In genomic region chr4:133235415-133235814, GRCm38 (mm10) we compare ENCODE assay signal across 31 mouse cellular contexts. TPM values are rescaled to one million over a fixed set of nuclear protein-coding genes. Genes with fewer than 3 reads are reported as not detected.
DNase-seq lines count a peak whose midpoint lies in the region; ATAC-seq and TF ChIP-seq lines count a peak whose summit lies in the region.
"Had no signal": no experiment of that assay in that cellular context is flagged by ENCODE, and none has a peak within 500 bp of the region (broad histone marks: within the 10 kb centered on the region; RNA-seq: fewer than 3 reads in every experiment).

No protein-coding gene starts in this region.

- DNase-seq in heart, adult 11 months, result peak; percentile 86
- DNase-seq in kidney, postnatal 0 days (ENCODE audit: low spot score), result no peak
- no peak for DNase-seq in kidney, postnatal 36 days
- no peak for DNase-seq in liver, postnatal 0 days
- no peak for DNase-seq in liver, embryonic 11.5 days (ENCODE audit: low spot score)
- peak; percentile 37 for DNase-seq in MEL (ENCODE audit: low read depth, low spot score)
- DNase-seq: adrenal gland, adult 8-10 months; adrenal gland, postnatal 25 days; cerebellum, adult 11-12 months; cerebellum, adult 8-10 months; cerebellum, postnatal 10 days; cerebellum, postnatal 36 days; embryo, embryonic 11 days; gastrocnemius, adult 2 months; gastrocnemius, postnatal 14 days; heart, adult 18-20 months; heart, postnatal 36 days had no signal

- H3K36me3 ChIP-seq in heart, embryonic 12.5 days, result no peaks in the 10 kb centered on the region
- no peaks in the 10 kb centered on the region for H3K36me3 ChIP-seq in kidney, postnatal 0 days (ENCODE audit: insufficient read depth, low read length)
- H3K36me3 ChIP-seq in liver, postnatal 0 days (replicated peaks; ENCODE audit: insufficient read depth, low read length), result no peaks in the 10 kb centered on the region
- no peaks in the 10 kb centered on the region for H3K36me3 ChIP-seq in liver, embryonic 11.5 days (ENCODE audit: control insufficient read depth, insufficient read depth, low read length)
- H3K36me3 ChIP-seq in MEL (ENCODE audit: control insufficient read depth in 1 of 2, insufficient read depth in 2 of 2, low read length in 2 of 2), result peaks cover 0 to 13% of the 10 kb centered on the region in 2 experiments; a peak in 2 of 4 replicates
- H3K36me3 ChIP-seq in midbrain, embryonic 13.5 days, result no peaks in the 10 kb centered on the region
- H3K36me3 ChIP-seq: embryonic facial prominence, embryonic 10.5 days; embryonic facial prominence, embryonic 13.5 days; heart, embryonic 10.5 days; hindbrain, embryonic 10.5 days; hindbrain, embryonic 13.5 days had no signal

- TF ChIP-seq CTCF in kidney, postnatal 0 days (IDR thresholded peaks at IDR 0.05; ENCODE audit: low read depth), result peak; percentile 12; the same call in 1 of the 2 replicates
- TF ChIP-seq CTCF in liver, postnatal 0 days (IDR thresholded peaks at IDR 0.05; ENCODE audit: low read depth), result peak; percentile 35
- TF ChIP-seq CTCF in MEL (IDR thresholded peaks at IDR 0.05 in 2 of 3, conservative IDR thresholded peaks at IDR 0.05 in 1 of 3; ENCODE audit: control insufficient read depth in 1 of 3, insufficient read depth in 1 of 3, low read depth in 2 of 3, low read length in 3 of 3, poor library complexity in 1 of 3, severe bottlenecking in 1 of 3), result peak in 2 of 3 experiments; percentile 20 to 27; a peak in 1 of 6 replicates

- no peak for TF ChIP-seq EP300 in liver, postnatal 0 days (IDR thresholded peaks at IDR 0.05; ENCODE audit: low read depth)
- TF ChIP-seq EP300 in MEL (IDR thresholded peaks at IDR 0.05; ENCODE audit: low read depth in 1 of 2, low read length in 2 of 2), result no peak

- no peak overlapping the region for H3K27ac ChIP-seq in heart, embryonic 12.5 days (ENCODE audit: poor library complexity, severe bottlenecking)
- no peak overlapping the region for H3K27ac ChIP-seq in kidney, postnatal 0 days
- no peak overlapping the region for H3K27ac ChIP-seq in liver, postnatal 0 days (ENCODE audit: low read depth)
- H3K27ac ChIP-seq in liver, embryonic 11.5 days (ENCODE audit: low read depth, low read length), result no peak overlapping the region
- no peak overlapping the region for H3K27ac ChIP-seq in MEL (ENCODE audit: control insufficient read depth, low read depth, low read length)
- H3K27ac ChIP-seq in midbrain, embryonic 13.5 days, result no peak overlapping the region
- H3K27ac ChIP-seq: embryonic facial prominence, embryonic 10.5 days; embryonic facial prominence, embryonic 13.5 days; forebrain, embryonic 13.5 days; gastrocnemius, adult 2 months; heart, embryonic 10.5 days; hindbrain, embryonic 10.5 days; hindbrain, embryonic 13.5 days had no signal

- ATAC-seq in heart, embryonic 12.5 days (ENCODE audit: insufficient number of reproducible peaks, low FRiP score), result no peak
- no peak for ATAC-seq in kidney, postnatal 0 days (replicated peaks; ENCODE audit: low FRiP score, low read depth)
- ATAC-seq in liver, postnatal 0 days, result no peak
- ATAC-seq in liver, embryonic 11.5 days (replicated peaks; ENCODE audit: low FRiP score), result no peak
- no peak for ATAC-seq in midbrain, embryonic 13.5 days
- ATAC-seq: activated CD4-positive, CD25-positive, alpha-beta regulatory T cell, adult 4 months; CD4-positive, CD25-positive, alpha-beta regulatory T cell, adult 4 months; forebrain, embryonic 13.5 days; forebrain, embryonic 16.5 days; hindbrain, embryonic 16.5 days had no signal

- no peak overlapping the region for H3K4me3 ChIP-seq in heart, embryonic 12.5 days
- no peak overlapping the region for H3K4me3 ChIP-seq in kidney, postnatal 0 days (replicated peaks; ENCODE audit: low read depth, low read length)
- no peak overlapping the region for H3K4me3 ChIP-seq in liver, postnatal 0 days (ENCODE audit: low read depth, low read length)
- no peak overlapping the region for H3K4me3 ChIP-seq in liver, embryonic 11.5 days (ENCODE audit: low read depth, low read length)
- H3K4me3 ChIP-seq in MEL (ENCODE audit: control insufficient read depth in 1 of 2, insufficient read depth in 1 of 2, low read depth in 2 of 2, low read length in 2 of 2), result no peak overlapping the region
- H3K4me3 ChIP-seq in midbrain, embryonic 13.5 days (replicated peaks), result no peak overlapping the region
- H3K4me3 ChIP-seq: embryonic facial prominence, embryonic 10.5 days; embryonic facial prominence, embryonic 13.5 days; erythroblast, embryonic 14.5 days; forebrain, embryonic 13.5 days; gastrocnemius, adult 2 months; heart, embryonic 10.5 days; hindbrain, embryonic 10.5 days; hindbrain, embryonic 13.5 days had no signal

- no peak overlapping the region for H3K4me2 ChIP-seq in heart, embryonic 12.5 days
- H3K4me2 ChIP-seq in kidney, postnatal 0 days (ENCODE audit: low read length), result no peak overlapping the region
- no peak overlapping the region for H3K4me2 ChIP-seq in liver, postnatal 0 days (ENCODE audit: low read depth, low read length)
- H3K4me2 ChIP-seq in liver, embryonic 11.5 days, result no peak overlapping the region
- no peak overlapping the region for H3K4me2 ChIP-seq in midbrain, embryonic 13.5 days (replicated peaks)
- H3K4me2 ChIP-seq: embryonic facial prominence, embryonic 13.5 days; forebrain, embryonic 13.5 days; hindbrain, embryonic 13.5 days had no signal

- H3K9ac ChIP-seq in heart, embryonic 12.5 days, result no peak overlapping the region
- H3K9ac ChIP-seq in kidney, postnatal 0 days (ENCODE audit: low read depth, low read length), result no peak overlapping the region
- no peak overlapping the region for H3K9ac ChIP-seq in liver, postnatal 0 days (replicated peaks)
- H3K9ac ChIP-seq in liver, embryonic 11.5 days (ENCODE audit: low read depth, low read length), result no peak overlapping the region
- no peak overlapping the region for H3K9ac ChIP-seq in MEL (ENCODE audit: control insufficient read depth, low read depth, low read length, poor library complexity, severe bottlenecking)
- H3K9ac ChIP-seq in midbrain, embryonic 13.5 days (replicated peaks), result no peak overlapping the region
- H3K9ac ChIP-seq: embryonic facial prominence, embryonic 13.5 days; forebrain, embryonic 13.5 days had no signal

- H3K9me3 ChIP-seq in heart, embryonic 12.5 days (replicated peaks), result no peaks in the 10 kb centered on the region; the same call in 1 of the 2 replicates
- no peaks in the 10 kb centered on the region for H3K9me3 ChIP-seq in kidney, postnatal 0 days (replicated peaks; ENCODE audit: low read length)
- no peaks in the 10 kb centered on the region for H3K9me3 ChIP-seq in liver, postnatal 0 days (ENCODE audit: low read length)
- H3K9me3 ChIP-seq in liver, embryonic 11.5 days (ENCODE audit: control insufficient read depth, low read length), result no peaks in the 10 kb centered on the region
- no peaks in the 10 kb centered on the region for H3K9me3 ChIP-seq in MEL (replicated peaks; ENCODE audit: insufficient read depth, low read length)
- H3K9me3 ChIP-seq in midbrain, embryonic 13.5 days, result no peaks in the 10 kb centered on the region
- H3K9me3 ChIP-seq: embryonic facial prominence, embryonic 10.5 days; embryonic facial prominence, embryonic 13.5 days; forebrain, embryonic 13.5 days; heart, embryonic 10.5 days; hindbrain, embryonic 10.5 days; hindbrain, embryonic 13.5 days had no signal

- peaks cover 3% of the 10 kb centered on the region for H3K4me1 ChIP-seq in heart, embryonic 12.5 days (replicated peaks)
- no peaks in the 10 kb centered on the region for H3K4me1 ChIP-seq in kidney, postnatal 0 days (replicated peaks; ENCODE audit: insufficient read depth, low read length)
- peaks cover 13% of the 10 kb centered on the region for H3K4me1 ChIP-seq in liver, postnatal 0 days (ENCODE audit: insufficient read depth)
- H3K4me1 ChIP-seq in liver, embryonic 11.5 days (replicated peaks; ENCODE audit: control insufficient read depth, insufficient read depth, low read length), result peaks cover 9% of the 10 kb centered on the region
- peaks cover 0 to 22% of the 10 kb centered on the region in 2 experiments; a peak in 3 of 4 replicates for H3K4me1 ChIP-seq in MEL (ENCODE audit: control insufficient read depth in 1 of 2, insufficient read depth in 2 of 2, low read length in 2 of 2)
- H3K4me1 ChIP-seq in midbrain, embryonic 13.5 days (replicated peaks), result peaks cover 2% of the 10 kb centered on the region; the same call in 1 of the 2 replicates

- WGBS in heart, embryonic 12.5 days, result 76% methylated on average over 5 of the region's 5 CpGs
- WGBS in kidney, postnatal 0 days, result 74% methylated on average over 5 of the region's 5 CpGs
- 84% methylated on average over 5 of the region's 5 CpGs for WGBS in liver, postnatal 0 days (ENCODE audit: insufficient replicate concordance)
- WGBS in liver, embryonic 11.5 days, result 85% methylated on average over 5 of the region's 5 CpGs
- WGBS in midbrain, embryonic 13.5 days, result 78% methylated on average over 5 of the region's 5 CpGs

- no peak for TF ChIP-seq POLR2A in MEL (IDR thresholded peaks at IDR 0.05; ENCODE audit: control insufficient read depth in 1 of 2, insufficient read depth in 1 of 2, low read depth in 1 of 2, low read length in 2 of 2, poor library complexity in 1 of 2)

- peaks cover 2% of the 10 kb centered on the region for H3K79me2 ChIP-seq in MEL (ENCODE audit: control insufficient read depth, insufficient read depth, low read length, poor library complexity)

- no peak; the same call in 1 of the 2 replicates for TF ChIP-seq RAD21 in MEL (IDR thresholded peaks at IDR 0.05; ENCODE audit: low read depth, low read length)

- H3K27me3 ChIP-seq in heart, embryonic 12.5 days (replicated peaks), result peaks cover 21% of the 10 kb centered on the region
- no peaks in the 10 kb centered on the region for H3K27me3 ChIP-seq in kidney, postnatal 0 days (ENCODE audit: insufficient read depth, low read length)
- no peaks in the 10 kb centered on the region for H3K27me3 ChIP-seq in liver, postnatal 0 days (ENCODE audit: insufficient read depth, low read length)
- H3K27me3 ChIP-seq in liver, embryonic 11.5 days (replicated peaks; ENCODE audit: control insufficient read depth, insufficient read depth, low read length), result 0 out of 2 replicates have a peak, but pooled peaks cover 2% of the 10 kb centered on the region
- H3K27me3 ChIP-seq in MEL (ENCODE audit: control insufficient read depth in 1 of 2, insufficient read depth in 2 of 2, low read length in 2 of 2), result no peaks in the 10 kb centered on the region
- H3K27me3 ChIP-seq in midbrain, embryonic 13.5 days, result peaks cover 22% of the 10 kb centered on the region

RNA-seq across cellular contexts. Expression of gene Map3k6, which starts 5.2 kb away (rescaled TPM):
- polyA plus RNA-seq in heart, embryonic 12.5 days (2016; fragmentation: Nextera tagmentation; extraction: Ambion mirVana), result 2.3 and 3.2 TPM in 2 replicates
- 3.4 and 4.2 TPM in 2 replicates for polyA plus RNA-seq in kidney, postnatal 0 days (2015; fragmentation: Nextera tagmentation; extraction: Ambion mirVana)
- 1.2 and 1.3 TPM in 2 replicates for polyA plus RNA-seq in liver, postnatal 0 days (2015; fragmentation: Nextera tagmentation; extraction: Ambion mirVana)
- 2.2 and 3.5 TPM in 2 replicates for polyA plus RNA-seq in liver, embryonic 11.5 days (2014; fragmentation: Nextera tagmentation; extraction: Ambion mirVana)
- total RNA-seq in MEL (2012; rRNA removed), result 12.1 and 21.9 TPM in 2 replicates
- polyA plus RNA-seq in MEL (2012; ENCODE audit: insufficient read depth in 1 of 2, insufficient read length in 2 of 2, low read depth in 1 of 2, low replicate concordance in 2 of 2, missing spikeins in 1 of 2), result 10 to 100 TPM in 1 of 2 experiments, not detected in 1; 19.1 TPM
- polyA plus RNA-seq in midbrain, embryonic 13.5 days (2015; fragmentation: Nextera tagmentation; extraction: Ambion mirVana), result 0.79 and 2.3 TPM in 2 replicates

RNA-seq across cellular contexts. Expression of gene Gpr3, which starts 23.1 kb away (rescaled TPM):
- polyA plus RNA-seq in heart, embryonic 12.5 days (2016; fragmentation: Nextera tagmentation; extraction: Ambion mirVana), result 0.27 and 0.37 TPM in 2 replicates
- 0.11 and 0.54 TPM in 2 replicates for polyA plus RNA-seq in kidney, postnatal 0 days (2015; fragmentation: Nextera tagmentation; extraction: Ambion mirVana)
- not detected in 2 replicates for polyA plus RNA-seq in liver, postnatal 0 days (2015; fragmentation: Nextera tagmentation; extraction: Ambion mirVana)
- polyA plus RNA-seq in liver, embryonic 11.5 days (2014; fragmentation: Nextera tagmentation; extraction: Ambion mirVana), result 0.17 TPM in 1 of 2 replicates, not detected in the other
- total RNA-seq in MEL (2012; rRNA removed), result 0.08 TPM in 1 of 2 replicates, not detected in the other
- under 1 TPM in 1 of 2 experiments, not detected in 1; 0.35 TPM for polyA plus RNA-seq in MEL (2012; ENCODE audit: insufficient read depth in 1 of 2, insufficient read length in 2 of 2, low read depth in 1 of 2, low replicate concordance in 2 of 2, missing spikeins in 1 of 2)
- 0.22 and 0.67 TPM in 2 replicates for polyA plus RNA-seq in midbrain, embryonic 13.5 days (2015; fragmentation: Nextera tagmentation; extraction: Ambion mirVana)
- total RNA-seq: adrenal gland, postnatal 25 days; gastrocnemius, adult 2 months; gastrocnemius, postnatal 14 days; gastrocnemius, postnatal 4 days; heart, adult 18-20 months had no signal
- polyA plus RNA-seq: activated CD4-positive, CD25-positive, alpha-beta regulatory T cell, adult 4 months; CD4-positive, CD25-positive, alpha-beta regulatory T cell, adult 4 months; erythroblast, embryonic 14.5 days had no signal

RNA-seq across cellular contexts. Expression of gene Cd164l2, which starts 23.5 kb away (rescaled TPM):
- polyA plus RNA-seq in heart, embryonic 12.5 days (2016; fragmentation: Nextera tagmentation; extraction: Ambion mirVana), result 0.34 TPM in 1 of 2 replicates, not detected in the other
- polyA plus RNA-seq in kidney, postnatal 0 days (2015; fragmentation: Nextera tagmentation; extraction: Ambion mirVana), result 19.1 and 19.6 TPM in 2 replicates
- 0.25 and 0.39 TPM in 2 replicates for polyA plus RNA-seq in liver, postnatal 0 days (2015; fragmentation: Nextera tagmentation; extraction: Ambion mirVana)
- 0.70 and 0.77 TPM in 2 replicates for polyA plus RNA-seq in liver, embryonic 11.5 days (2014; fragmentation: Nextera tagmentation; extraction: Ambion mirVana)
- not detected in 2 replicates for total RNA-seq in MEL (2012; rRNA removed)
- polyA plus RNA-seq in MEL (2012; ENCODE audit: insufficient read depth in 1 of 2, insufficient read length in 2 of 2, low read depth in 1 of 2, low replicate concordance in 2 of 2, missing spikeins in 1 of 2), result not detected
- 0.67 and 1.3 TPM in 2 replicates for polyA plus RNA-seq in midbrain, embryonic 13.5 days (2015; fragmentation: Nextera tagmentation; extraction: Ambion mirVana)
- total RNA-seq: gastrocnemius, postnatal 14 days; heart, adult 18-20 months had no signal
- polyA plus RNA-seq: activated CD4-positive, CD25-positive, alpha-beta regulatory T cell, adult 4 months; erythroblast, embryonic 14.5 days had no signal

RNA-seq across cellular contexts. Expression of gene Sytl1, which starts 27.5 kb away (rescaled TPM):
- 0.41 and 0.47 TPM in 2 replicates for polyA plus RNA-seq in heart, embryonic 12.5 days (2016; fragmentation: Nextera tagmentation; extraction: Ambion mirVana)
- 2.5 and 2.8 TPM in 2 replicates for polyA plus RNA-seq in kidney, postnatal 0 days (2015; fragmentation: Nextera tagmentation; extraction: Ambion mirVana)
- polyA plus RNA-seq in liver, postnatal 0 days (2015; fragmentation: Nextera tagmentation; extraction: Ambion mirVana), result 1.0 and 1.3 TPM in 2 replicates
- polyA plus RNA-seq in liver, embryonic 11.5 days (2014; fragmentation: Nextera tagmentation; extraction: Ambion mirVana), result 0.39 and 0.52 TPM in 2 replicates
- total RNA-seq in MEL (2012; rRNA removed), result 0.08 TPM in 1 of 2 replicates, not detected in the other
- polyA plus RNA-seq in MEL (2012; ENCODE audit: insufficient read depth in 1 of 2, insufficient read length in 2 of 2, low read depth in 1 of 2, low replicate concordance in 2 of 2, missing spikeins in 1 of 2), result under 1 TPM in 1 of 2 experiments, not detected in 1; 0.31 TPM
- polyA plus RNA-seq in midbrain, embryonic 13.5 days (2015; fragmentation: Nextera tagmentation; extraction: Ambion mirVana), result 0.40 and 0.66 TPM in 2 replicates
- total RNA-seq: gastrocnemius, adult 2 months had no signal

RNA-seq across cellular contexts. Expression of gene Tmem222, which starts 42.2 kb away (rescaled TPM):
- polyA plus RNA-seq in heart, embryonic 12.5 days (2016; fragmentation: Nextera tagmentation; extraction: Ambion mirVana), result 52.4 and 55.2 TPM in 2 replicates
- polyA plus RNA-seq in kidney, postnatal 0 days (2015; fragmentation: Nextera tagmentation; extraction: Ambion mirVana), result 74.5 and 81.2 TPM in 2 replicates
- 29.6 and 30.8 TPM in 2 replicates for polyA plus RNA-seq in liver, postnatal 0 days (2015; fragmentation: Nextera tagmentation; extraction: Ambion mirVana)
- polyA plus RNA-seq in liver, embryonic 11.5 days (2014; fragmentation: Nextera tagmentation; extraction: Ambion mirVana), result 73.5 and 74.2 TPM in 2 replicates
- 45.1 and 51.8 TPM in 2 replicates for total RNA-seq in MEL (2012; rRNA removed)
- polyA plus RNA-seq in MEL (2012; ENCODE audit: insufficient read depth in 1 of 2, insufficient read length in 2 of 2, low read depth in 1 of 2, low replicate concordance in 2 of 2, missing spikeins in 1 of 2), result 10 to 100 TPM in 1 of 2 experiments, not detected in 1; 69.2 TPM
- 103 TPM in 2 replicates for polyA plus RNA-seq in midbrain, embryonic 13.5 days (2015; fragmentation: Nextera tagmentation; extraction: Ambion mirVana)

Comparison
In these comparisons a context has a peak if more than half of its experiments do, and no peak if none do; other contexts are left out.
1. DNase-seq: peak in heart, adult 11 months (single experiment) and MEL (single experiment); none in kidney, postnatal 0 days (single experiment), kidney, postnatal 36 days (0 of 2), liver, postnatal 0 days (single experiment) and liver, embryonic 11.5 days (single experiment).
2. Peak in every context shown above with its lines, with median percentiles within 50 percentile points of each other: CTCF ChIP-seq.